8 mouse cellular contexts compared by ENCODE assay signal in the genomic region with DNA sequence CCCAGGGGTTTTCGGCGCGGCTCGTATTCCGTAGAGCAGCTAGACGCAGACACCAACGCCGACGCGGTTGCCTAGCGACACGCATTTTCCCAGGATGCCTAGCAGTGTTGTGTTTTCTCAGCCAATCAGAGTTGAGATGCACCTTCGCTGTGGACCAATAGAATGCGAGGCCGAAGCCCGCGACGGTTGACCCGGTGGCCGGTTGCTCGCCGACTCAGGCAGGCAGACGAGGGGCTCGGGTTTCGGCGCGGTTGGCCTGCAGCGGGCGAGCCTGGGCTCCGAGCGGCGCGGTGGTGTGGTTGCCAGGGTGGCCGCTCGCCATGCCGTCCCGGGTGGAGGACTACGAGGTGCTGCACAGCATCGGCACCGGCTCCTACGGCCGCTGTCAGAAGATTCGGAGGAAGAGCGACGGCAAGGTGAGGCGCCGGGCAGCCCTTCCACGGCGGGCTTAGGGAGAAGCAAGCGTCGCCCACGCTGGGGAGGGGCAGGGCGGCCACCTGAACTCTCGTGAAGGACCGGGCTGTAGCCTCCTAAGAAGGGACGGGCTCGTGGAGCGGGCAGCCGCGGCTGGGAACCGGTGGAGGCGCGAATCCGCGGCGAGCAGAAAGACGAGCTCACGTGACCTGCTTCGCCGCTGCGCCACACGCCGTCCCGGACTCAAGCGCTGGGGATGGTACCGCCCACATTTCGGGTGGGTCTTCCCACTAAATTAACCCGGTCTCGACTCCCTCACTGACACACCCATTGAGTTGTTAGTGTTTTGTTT. TPM values are rescaled to one million over a fixed set of nuclear protein-coding genes. Genes with fewer than 3 reads are reported as not detected.
DNase-seq lines count a peak whose midpoint lies in the region; ATAC-seq lines count a peak whose summit lies in the region.

A gene (plus strand): TSS at position 119 of the 766 bp plus-strand sequence.

- H3K4me3 ChIP-seq in forebrain, embryonic 10.5 days, result peak within 1 kb of the TSS; percentile 91
- H3K4me3 ChIP-seq in heart, embryonic 16.5 days (ENCODE audit: low read length), result peak within 1 kb of the TSS; percentile 84
- H3K4me3 ChIP-seq in liver, embryonic 15.5 days (replicated peaks), result peak within 1 kb of the TSS; percentile 87
- H3K4me3 ChIP-seq in neural tube, embryonic 12.5 days, result peak within 1 kb of the TSS; percentile 83

- DNase-seq in CD8-positive naive resting alpha-beta T cell, adult 2 months (ENCODE audit: low read depth in 2 of 2, low spot score in 2 of 2), result peak; percentile 78 to 89
- DNase-seq in c-Kit-positive CD71-negative TER-119-negative erythroid progenitor cells, embryonic 14.5 days (ENCODE audit: low read depth), result peak; percentile 94
- peak; percentile 99 for DNase-seq in forebrain, embryonic 10.5 days (ENCODE audit: extremely low spot score, low spot score)
- peak; percentile 98 to 99 for DNase-seq in kidney, postnatal 36 days
- peak; percentile 96 for DNase-seq in telencephalon, adult 2 months (ENCODE audit: low read depth, low spot score)

- H3K9ac ChIP-seq in heart, embryonic 16.5 days (ENCODE audit: low read length), result peak within 1 kb of the TSS; percentile 83
- H3K9ac ChIP-seq in liver, embryonic 15.5 days, result peak within 1 kb of the TSS; percentile 85
- peak within 1 kb of the TSS; percentile 58 for H3K9ac ChIP-seq in neural tube, embryonic 12.5 days

- peak within 1 kb of the TSS; percentile 92 for H3K4me2 ChIP-seq in heart, embryonic 16.5 days (ENCODE audit: low read depth, low read length)
- H3K4me2 ChIP-seq in liver, embryonic 15.5 days, result peak within 1 kb of the TSS; percentile 95
- peak within 1 kb of the TSS; percentile 75 for H3K4me2 ChIP-seq in neural tube, embryonic 12.5 days (replicated peaks)

- H3K27me3 ChIP-seq in forebrain, embryonic 10.5 days (ENCODE audit: poor library complexity, severe bottlenecking), result no peaks in the 10 kb centered on the region
- H3K27me3 ChIP-seq in heart, embryonic 16.5 days (ENCODE audit: control insufficient read depth, insufficient read depth, low read length), result no peaks in the 10 kb centered on the region
- peaks cover 11% of the 10 kb centered on the region for H3K27me3 ChIP-seq in liver, embryonic 15.5 days
- H3K27me3 ChIP-seq in neural tube, embryonic 12.5 days (replicated peaks), result no peaks in the 10 kb centered on the region

- peak; percentile 95 for ATAC-seq in heart, embryonic 16.5 days (replicated peaks; ENCODE audit: extremely low read depth, insufficient read depth, low FRiP score)
- peak; percentile 93 for ATAC-seq in liver, embryonic 15.5 days (ENCODE audit: insufficient read depth)
- peak; percentile 95 for ATAC-seq in neural tube, embryonic 12.5 days (ENCODE audit: low FRiP score, low read depth)

- H3K27ac ChIP-seq in forebrain, embryonic 10.5 days, result peak within 1 kb of the TSS; percentile 99
- H3K27ac ChIP-seq in heart, embryonic 16.5 days (ENCODE audit: low read length), result peak within 1 kb of the TSS; percentile 76
- peak within 1 kb of the TSS; percentile 90 for H3K27ac ChIP-seq in liver, embryonic 15.5 days (replicated peaks)
- H3K27ac ChIP-seq in neural tube, embryonic 12.5 days, result no peak within 1 kb of the TSS

- H3K36me3 ChIP-seq in forebrain, embryonic 10.5 days (replicated peaks), result peaks cover 43% of the 10 kb centered on the region
- H3K36me3 ChIP-seq in heart, embryonic 16.5 days (ENCODE audit: control insufficient read depth, insufficient read depth), result peaks cover 13% of the 10 kb centered on the region
- H3K36me3 ChIP-seq in liver, embryonic 15.5 days (replicated peaks), result peaks cover 44% of the 10 kb centered on the region
- H3K36me3 ChIP-seq in neural tube, embryonic 12.5 days, result peaks cover 19% of the 10 kb centered on the region

- WGBS in forebrain, embryonic 10.5 days, result under 1% methylated on average over 79 of the region's 79 CpGs
- WGBS in heart, embryonic 16.5 days, result under 1% methylated on average over 79 of the region's 79 CpGs
- under 1% methylated on average over 79 of the region's 79 CpGs for WGBS in liver, embryonic 15.5 days (ENCODE audit: insufficient replicate concordance)
- WGBS in neural tube, embryonic 12.5 days, result under 1% methylated on average over 79 of the region's 79 CpGs

- H3K4me1 ChIP-seq in forebrain, embryonic 10.5 days, result peaks cover 29% of the 10 kb centered on the region
- H3K4me1 ChIP-seq in heart, embryonic 16.5 days (ENCODE audit: control insufficient read depth, insufficient read depth, low read length), result peaks cover 11% of the 10 kb centered on the region
- peaks cover 24% of the 10 kb centered on the region for H3K4me1 ChIP-seq in liver, embryonic 15.5 days (replicated peaks)
- H3K4me1 ChIP-seq in neural tube, embryonic 12.5 days, result peaks cover 17% of the 10 kb centered on the region

- H3K9me3 ChIP-seq in forebrain, embryonic 10.5 days, result no peaks in the 10 kb centered on the region
- H3K9me3 ChIP-seq in heart, embryonic 16.5 days (replicated peaks; ENCODE audit: control insufficient read depth, low read length), result no peaks in the 10 kb centered on the region
- H3K9me3 ChIP-seq in liver, embryonic 15.5 days (replicated peaks), result no peaks in the 10 kb centered on the region
- H3K9me3 ChIP-seq in neural tube, embryonic 12.5 days, result no peaks in the 10 kb centered on the region

RNA-seq across cellular contexts. Expression of the gene that starts here (rescaled TPM):
- 69.8 and 70.8 TPM in 2 replicates for polyA plus RNA-seq in forebrain, embryonic 10.5 days (2016; fragmentation: Nextera tagmentation; extraction: Ambion mirVana)
- polyA plus RNA-seq in heart, embryonic 16.5 days (2015; fragmentation: Nextera tagmentation; extraction: Ambion mirVana), result 38.5 and 38.6 TPM in 2 replicates
- 33.5 and 34.1 TPM in 2 replicates for polyA plus RNA-seq in liver, embryonic 15.5 days (2015; fragmentation: Nextera tagmentation; extraction: Ambion mirVana)
- 30.4 and 31.4 TPM in 2 replicates for polyA plus RNA-seq in neural tube, embryonic 12.5 days (2016; fragmentation: Nextera tagmentation; extraction: Ambion mirVana)
